In genomic region chr15:82917965-82918364, GRCm38 (mm10) we compare ENCODE assay signal across 11 mouse cellular contexts.
DNase-seq lines count a peak whose midpoint lies in the region; ATAC-seq and TF ChIP-seq lines count a peak whose summit lies in the region.
"Had no signal": no experiment of that assay in that cellular context is flagged by ENCODE, and none has a peak within 500 bp of the region (broad histone marks: within the 10 kb centered on the region; RNA-seq: fewer than 3 reads in every experiment).

No protein-coding gene starts in this region.

- H3K4me3 ChIP-seq in intestine, postnatal 0 days (ENCODE audit: low read depth, low read length), result no peak overlapping the region
- H3K4me3 ChIP-seq in intestine, embryonic 15.5 days (replicated peaks), result no peak overlapping the region
- no peak overlapping the region for H3K4me3 ChIP-seq in forebrain, postnatal 0 days (ENCODE audit: low read depth, low read length)
- no peak overlapping the region for H3K4me3 ChIP-seq in midbrain, postnatal 0 days (ENCODE audit: low read depth, low read length)
- H3K4me3 ChIP-seq: kidney, embryonic 15.5 days had no signal

- H3K36me3 ChIP-seq in intestine, postnatal 0 days (ENCODE audit: control insufficient read depth, insufficient read depth), result no peaks in the 10 kb centered on the region
- no peaks in the 10 kb centered on the region for H3K36me3 ChIP-seq in intestine, embryonic 15.5 days
- H3K36me3 ChIP-seq in forebrain, postnatal 0 days (ENCODE audit: insufficient read depth), result no peaks in the 10 kb centered on the region
- no peaks in the 10 kb centered on the region for H3K36me3 ChIP-seq in midbrain, postnatal 0 days (ENCODE audit: insufficient read depth, low read length)
- H3K36me3 ChIP-seq: G1E; kidney, embryonic 15.5 days had no signal

- TF ChIP-seq POLR2A in brain, embryonic 14.5 days (IDR thresholded peaks at IDR 0.05; ENCODE audit: borderline replicate concordance, extremely low read depth, insufficient read depth, insufficient read length, poor library complexity, severe bottlenecking), result no peak

- peaks cover 4% of the 10 kb centered on the region; the same call in 1 of the 2 replicates for H3K4me1 ChIP-seq in intestine, postnatal 0 days (replicated peaks; ENCODE audit: control insufficient read depth, insufficient read depth, low read length)
- H3K4me1 ChIP-seq in intestine, embryonic 15.5 days (replicated peaks), result peaks cover 34% of the 10 kb centered on the region
- H3K4me1 ChIP-seq in forebrain, postnatal 0 days (ENCODE audit: insufficient read depth), result peaks cover 41% of the 10 kb centered on the region
- H3K4me1 ChIP-seq in midbrain, postnatal 0 days (ENCODE audit: insufficient read depth, low read length), result peaks cover 40% of the 10 kb centered on the region

- 73% methylated on average over 3 of the region's 3 CpGs for WGBS in intestine, postnatal 0 days
- WGBS in intestine, embryonic 15.5 days, result 74% methylated on average over 3 of the region's 3 CpGs
- 55% methylated on average over 3 of the region's 3 CpGs for WGBS in forebrain, postnatal 0 days
- 50% methylated on average over 3 of the region's 3 CpGs for WGBS in midbrain, postnatal 0 days

- H3K4me2 ChIP-seq in intestine, postnatal 0 days (replicated peaks; ENCODE audit: low read depth), result no peak overlapping the region
- no peak overlapping the region for H3K4me2 ChIP-seq in intestine, embryonic 15.5 days (replicated peaks)
- peak overlapping the region; percentile 51; the same call in 1 of the 2 replicates for H3K4me2 ChIP-seq in forebrain, postnatal 0 days (ENCODE audit: low read depth)
- peak overlapping the region; percentile 53 for H3K4me2 ChIP-seq in midbrain, postnatal 0 days (ENCODE audit: low read depth, low read length, poor library complexity, severe bottlenecking)

- H3K27ac ChIP-seq in intestine, postnatal 0 days (ENCODE audit: low read depth, low read length), result no peak overlapping the region
- H3K27ac ChIP-seq in intestine, embryonic 15.5 days, result no peak overlapping the region
- H3K27ac ChIP-seq in forebrain, postnatal 0 days (ENCODE audit: low read depth, low read length), result peak overlapping the region; percentile 81
- peak overlapping the region; percentile 81 for H3K27ac ChIP-seq in midbrain, postnatal 0 days (ENCODE audit: low read depth, low read length)
- H3K27ac ChIP-seq: kidney, embryonic 15.5 days had no signal

- peak; percentile 45; the same call in 1 of the 2 replicates for TF ChIP-seq CTCF in intestine, postnatal 0 days (IDR thresholded peaks at IDR 0.05; ENCODE audit: low read depth)
- peak; percentile 10; the same call in 1 of the 2 replicates for TF ChIP-seq CTCF in brain, embryonic 14.5 days (IDR thresholded peaks at IDR 0.05; ENCODE audit: borderline replicate concordance, extremely low read depth, insufficient read depth, insufficient read length)
- no peak for TF ChIP-seq CTCF in forebrain, postnatal 0 days (IDR thresholded peaks at IDR 0.05; ENCODE audit: low read depth)
- TF ChIP-seq CTCF in midbrain, postnatal 0 days (IDR thresholded peaks at IDR 0.05), result peak; percentile 58

- H3K9ac ChIP-seq in intestine, postnatal 0 days (ENCODE audit: low read depth, low read length), result no peak overlapping the region
- no peak overlapping the region for H3K9ac ChIP-seq in intestine, embryonic 15.5 days
- peak overlapping the region; percentile 28 for H3K9ac ChIP-seq in forebrain, postnatal 0 days
- 0 out of 2 replicates have a peak overlapping the region, but pooled peaks have one; percentile 19 for H3K9ac ChIP-seq in midbrain, postnatal 0 days (replicated peaks; ENCODE audit: low read length, poor library complexity, severe bottlenecking)
- H3K9ac ChIP-seq: kidney, embryonic 15.5 days had no signal

- no peak for ATAC-seq in intestine, postnatal 0 days
- ATAC-seq in intestine, embryonic 15.5 days, result no peak
- no peak for ATAC-seq in forebrain, postnatal 0 days
- no peak for ATAC-seq in midbrain, postnatal 0 days (ENCODE audit: low FRiP score)
- ATAC-seq in erythroblast, adult 5-6 weeks (replicated peaks; ENCODE audit: low FRiP score, poor library complexity, severe bottlenecking), result no peak

- DNase-seq in brain, embryonic 14.5 days (ENCODE audit: low read depth), result no peak
- DNase-seq in forebrain, postnatal 0 days, result no peak
- DNase-seq in midbrain, postnatal 0 days (ENCODE audit: low spot score), result peak; percentile 42
- DNase-seq in lung, postnatal 25 days (ENCODE audit: low spot score), result no peak
- no peak for DNase-seq in right cerebral cortex, postnatal 14 days
- DNase-seq: thymus, postnatal 36 days had no signal

- H3K9me3 ChIP-seq in intestine, postnatal 0 days (ENCODE audit: control insufficient read depth), result no peaks in the 10 kb centered on the region
- no peaks in the 10 kb centered on the region for H3K9me3 ChIP-seq in intestine, embryonic 15.5 days
- H3K9me3 ChIP-seq in forebrain, postnatal 0 days (ENCODE audit: low read length), result no peaks in the 10 kb centered on the region
- no peaks in the 10 kb centered on the region for H3K9me3 ChIP-seq in midbrain, postnatal 0 days (ENCODE audit: low read length)
- H3K9me3 ChIP-seq: G1E; kidney, embryonic 15.5 days had no signal

- 0 out of 2 replicates have a peak, but pooled peaks cover 3% of the 10 kb centered on the region for H3K27me3 ChIP-seq in intestine, postnatal 0 days (replicated peaks; ENCODE audit: control insufficient read depth, insufficient read depth, low read length)
- peaks cover 4% of the 10 kb centered on the region; the same call in 1 of the 2 replicates for H3K27me3 ChIP-seq in intestine, embryonic 15.5 days (replicated peaks)
- no peaks in the 10 kb centered on the region for H3K27me3 ChIP-seq in forebrain, postnatal 0 days (ENCODE audit: insufficient read depth, low read length)
- H3K27me3 ChIP-seq in midbrain, postnatal 0 days (ENCODE audit: insufficient read depth, low read length), result no peaks in the 10 kb centered on the region

Comparison
In these comparisons a context has a peak if more than half of its experiments do, and no peak if none do; other contexts are left out.
1. H3K27ac ChIP-seq: peak in forebrain, postnatal 0 days (single experiment) and midbrain, postnatal 0 days (single experiment); none in intestine, postnatal 0 days (single experiment) and intestine, embryonic 15.5 days (single experiment).
2. H3K4me2 ChIP-seq: peak in forebrain, postnatal 0 days (single experiment) and midbrain, postnatal 0 days (single experiment); none in intestine, postnatal 0 days (single experiment) and intestine, embryonic 15.5 days (single experiment).
3. H3K9ac ChIP-seq: peak in forebrain, postnatal 0 days (single experiment) and midbrain, postnatal 0 days (single experiment); none in intestine, postnatal 0 days (single experiment) and intestine, embryonic 15.5 days (single experiment).